Mouse (Mus musculus): ENCODE measurements around the gene Myzap.

DNA sequence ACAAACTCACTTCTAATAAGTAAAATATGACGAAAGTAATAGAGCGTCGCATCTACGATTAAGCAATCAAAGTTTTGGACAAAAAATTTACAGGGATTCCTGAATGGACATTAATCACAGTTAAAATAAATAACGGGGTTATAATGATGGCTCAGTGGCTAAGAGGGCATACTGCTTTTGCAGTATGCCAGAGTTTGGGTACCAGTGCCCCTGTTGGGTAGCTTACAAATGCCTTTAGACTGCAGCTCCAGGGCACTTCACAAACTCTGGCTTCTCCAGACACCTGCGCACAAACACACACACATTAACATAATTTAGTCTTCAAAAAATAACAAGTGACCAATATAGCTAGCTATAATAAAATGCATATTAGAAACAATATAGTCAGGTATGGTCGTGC is 106.0 kb downstream of the Myzap start:
- TF ChIP-seq CTCF (IDR thresholded peaks at IDR 0.05; ENCODE audit: control insufficient read depth, insufficient read depth, low read length) (no peak), POLR2A (IDR thresholded peaks at IDR 0.05; ENCODE audit: borderline replicate concordance, control insufficient read depth, low read depth, low read length) (no peak)

Measured in bone marrow, adult 2 months (tissue).